Mouse (Mus musculus): Measurements from ENCODE around the gene Fkbp9.

- TF ChIP-seq MAFK (IDR thresholded peaks at IDR 0.05; ENCODE audit: insufficient read depth, low read depth, low read length) (no peak), ZC3H11A (IDR thresholded peaks at IDR 0.05; ENCODE audit: borderline replicate concordance, low read depth, low read length) (no peak)
Observed at GRCm38 (mm10) chr6:56813332-56813731, 18.5 kb upstream of the Fkbp9 start.

Measured in ES-E14 (cell line).